Mouse (Mus musculus) lung, postnatal 0 days (tissue): ENCODE measurements around the gene Aph1a.

Experiments
- CTCF ChIP-seq: IDR thresholded peaks from 2 replicates; pipeline ENCODE4 v1.5.1; 2016; ENCODE audit warnings: antibody characterized with exemption, mild to moderate bottlenecking
- EP300 ChIP-seq: IDR thresholded peaks from 2 replicates; pipeline ENCODE4 v1.6.1; 2016; ENCODE audit warnings: antibody characterized with exemption, mild to moderate bottlenecking, control low read depth

- TF ChIP-seq CTCF (no peak), EP300 (0 out of 2 replicates have a peak, but pooled peaks have one; percentile 61)
Measured at GRCm38 (mm10) chr3:95893126-95893525, 643 bp upstream of the Aph1a start.
